Mouse (Mus musculus) MEL (cell line): ENCODE results near the gene Zfp990.

Source experiments
- CHD2 ChIP-seq: IDR thresholded peaks from 2 replicates; pipeline ENCODE4 v1.6.1; 2011; ENCODE audit warnings: low read length, improper control_type of control experiment
- CTCF ChIP-seq, 3 experiments: IDR thresholded peaks in 2 of 3; conservative IDR thresholded peaks in 1 of 3; 2 replicates each; pipeline ENCODE4 v1.5.1; 2011 to 2012; ENCODE audit warnings: low read length in 3 of 3, low read depth in 2 of 3, mild to moderate bottlenecking in 2 of 3, improper control_type of control experiment in 1 of 3, inconsistent platforms in 1 of 3, mixed read lengths in 1 of 3, moderate library complexity in 1 of 3; ENCODE audit not compliant: control insufficient read depth in 1 of 3, insufficient read depth in 1 of 3, poor library complexity in 1 of 3, severe bottlenecking in 1 of 3
- KAT2A ChIP-seq: conservative IDR thresholded peaks from 2 replicates; pipeline ENCODE4 v1.6.1; 2012; ENCODE audit warnings: low read depth, low read length, improper control_type of control experiment, inconsistent platforms
- MAFK ChIP-seq: IDR thresholded peaks from 2 replicates; pipeline ENCODE4 v1.6.1; 2011; ENCODE audit warnings: low read depth, mild to moderate bottlenecking, low read length, improper control_type of control experiment, borderline replicate concordance
- MAX ChIP-seq: IDR thresholded peaks from 2 replicates; pipeline ENCODE4 v1.6.1; 2011; ENCODE audit warnings: low read length, improper control_type of control experiment
- MEF2A ChIP-seq: IDR thresholded peaks from 2 replicates; pipeline ENCODE4 v1.6.1; 2014; ENCODE audit warnings: low read depth, mild to moderate bottlenecking, inconsistent platforms, low read length, improper control_type of control experiment; ENCODE audit not compliant: poor library complexity, insufficient replicate concordance, severe bottlenecking; ENCODE audit errors: extremely low read depth
- MYB ChIP-seq: IDR thresholded peaks from 2 replicates; pipeline ENCODE4 v1.6.1; 2011; ENCODE audit warnings: mild to moderate bottlenecking, low read depth, low read length, improper control_type of control experiment
- POLR2A ChIP-seq, 2 experiments: IDR thresholded peaks; 2 replicates each; pipeline ENCODE4 v1.6.1; 2011 to 2012; ENCODE audit warnings: low read length in 2 of 2, mild to moderate bottlenecking in 2 of 2, control low read depth in 1 of 2, improper control_type of control experiment in 1 of 2, low read depth in 1 of 2, moderate library complexity in 1 of 2; ENCODE audit not compliant: control insufficient read depth in 1 of 2, insufficient read depth in 1 of 2, poor library complexity in 1 of 2
- RCOR1 ChIP-seq: IDR thresholded peaks from 2 replicates; pipeline ENCODE4 v1.6.1; 2012; ENCODE audit warnings: low read depth, mild to moderate bottlenecking, inconsistent platforms, low read length, improper control_type of control experiment
- ZC3H11A ChIP-seq: IDR thresholded peaks from 2 replicates; pipeline ENCODE4 v1.6.1; 2012; ENCODE audit warnings: low read depth, mild to moderate bottlenecking, inconsistent platforms, low read length, improper control_type of control experiment
- ZMIZ1 ChIP-seq: IDR thresholded peaks from 2 replicates; pipeline ENCODE4 v1.6.1; 2012; ENCODE audit warnings: low read depth, mild to moderate bottlenecking, inconsistent platforms, low read length, improper control_type of control experiment, moderate library complexity
- ZNF384 ChIP-seq: IDR thresholded peaks from 2 replicates; pipeline ENCODE4 v1.6.1; 2012; ENCODE audit warnings: low read depth, mild to moderate bottlenecking, inconsistent platforms, low read length, improper control_type of control experiment

- TF ChIP-seq ZNF384 = no peak
- peak; percentile 27 to 57 (median 55) for TF ChIP-seq CTCF (IDR thresholded peaks at IDR 0.05 in 2 of 3, conservative IDR thresholded peaks at IDR 0.05 in 1 of 3; ENCODE audit: control insufficient read depth in 1 of 3, insufficient read depth in 1 of 3, low read depth in 2 of 3, low read length in 3 of 3, poor library complexity in 1 of 3, severe bottlenecking in 1 of 3)
- TF ChIP-seq ZC3H11A = 0 out of 2 replicates have a peak, but pooled peaks have one; percentile 31
- TF ChIP-seq MEF2A = no peak
- TF ChIP-seq CHD2 = no peak
- no peak for TF ChIP-seq ZMIZ1
- no peak for TF ChIP-seq RCOR1
- TF ChIP-seq MYB = no peak
- no peak for TF ChIP-seq POLR2A (IDR thresholded peaks at IDR 0.05; ENCODE audit: control insufficient read depth in 1 of 2, insufficient read depth in 1 of 2, low read depth in 1 of 2, low read length in 2 of 2, poor library complexity in 1 of 2)
- TF ChIP-seq MAX = peak; percentile 31; the same call in 1 of the 2 replicates
- TF ChIP-seq MAFK = no peak
- TF ChIP-seq KAT2A = no peak
Observed at GRCm38 (mm10) chr4:145478128-145478527, 32.4 kb upstream of the Zfp990 start.
